Mouse (Mus musculus) liver, postnatal 0 days (tissue): Measurements from ENCODE around the gene Zbed6.
A peak's percentile ranks its signal among the peaks of the same experiment; 100 is the strongest.

Source experiments
- CTCF ChIP-seq: sonication (generic); IDR thresholded peaks from 2 replicates; pipeline ENCODE4 v1.5.1; 2016; ENCODE audit warnings: antibody characterized with exemption, low read depth
- EP300 ChIP-seq: IDR thresholded peaks from 2 replicates; pipeline ENCODE4 v1.6.1; 2016; ENCODE audit warnings: antibody characterized with exemption, low read depth, mild to moderate bottlenecking

- TF ChIP-seq EP300 = no peak
- TF ChIP-seq CTCF = peak; percentile 66
Measured at GRCm38 (mm10) chr1:133613817-133614216, 46.9 kb downstream of the Zbed6 start.
